Mouse (Mus musculus): ENCODE data around the gene Klhl25. TPM values are rescaled to one million over a fixed set of nuclear protein-coding genes. Genes with fewer than 3 reads are reported as not detected.
A peak's percentile ranks its signal among the peaks of the same experiment; 100 is the strongest.

Gene Klhl25
- total and polyA plus RNA-seq, 3 experiments = 11.0 to 14.2 (median 12.9) TPM

- no peaks in the 10 kb centered on the region for H3K27me3 ChIP-seq (replicated peaks)
- no peaks in the 10 kb centered on the region for H3K36me3 ChIP-seq (replicated peaks in 1 of 2; ENCODE audit: control insufficient read depth in 1 of 2, insufficient read depth in 1 of 2, low read length in 1 of 2)
- no peak overlapping the region for H3K9ac ChIP-seq (ENCODE audit: insufficient read depth, low read depth)
- no peak overlapping the region for H3K4me3 ChIP-seq (replicated peaks in 1 of 3; ENCODE audit: low read depth in 2 of 3, low read length in 2 of 3, poor library complexity in 1 of 3)
- peak; percentile 51 for DNase-seq (ENCODE audit: extremely low read depth)
- H3K79me2 ChIP-seq (replicated peaks; ENCODE audit: control insufficient read depth, extremely low read depth, insufficient read depth, poor library complexity, severe bottlenecking) = no peaks in the 10 kb centered on the region
- in situ Hi-C loops (cut with MboI; ENCODE audit: low pct_ligation_motif_present, low pct_unique_long_range_greater_than_20kb, low sequenced_read_pairs) (loop anchor here (10.0 kb wide), 1 partner anchor 758 kb away; no protein-coding TSS in a partner anchor), dilution Hi-C loops (cut with MboI; ENCODE audit: extremely low pct_ligation_motif_present, extremely low pct_unique_long_range_greater_than_20kb, low sequenced_read_pairs) (no loop called here)
- peaks cover 10 to 14% of the 10 kb centered on the region in 2 experiments for H3K4me1 ChIP-seq (ENCODE audit: control insufficient read depth in 1 of 2, insufficient read depth in 2 of 2)
- no peak for TF ChIP-seq RAD21 (IDR thresholded peaks at IDR 0.05; ENCODE audit: low read depth, low read length)
- peak; percentile 19; the same call in 1 of the 2 replicates for TF ChIP-seq ELF1 (IDR thresholded peaks at IDR 0.05; ENCODE audit: low read depth, low read length)
- H3K9me3 ChIP-seq (replicated peaks; ENCODE audit: low read length) = no peaks in the 10 kb centered on the region
- no peak overlapping the region for H3K4me2 ChIP-seq (ENCODE audit: insufficient read depth, low read depth, poor library complexity, severe bottlenecking)
- no peak overlapping the region for H3K27ac ChIP-seq (ENCODE audit: insufficient read depth, low read depth)
Measured at GRCm38 (mm10) chr7:75892737-75893136, 44.6 kb downstream of the Klhl25 start.

- peaks cover 10 to 14% of the 10 kb centered on the region in 2 experiments for H3K4me1 ChIP-seq (ENCODE audit: control insufficient read depth in 1 of 2, insufficient read depth in 2 of 2)
- no peaks in the 10 kb centered on the region for H3K36me3 ChIP-seq (replicated peaks in 1 of 2; ENCODE audit: control insufficient read depth in 1 of 2, insufficient read depth in 1 of 2, low read length in 1 of 2)
- no peak overlapping the region for H3K27ac ChIP-seq (ENCODE audit: insufficient read depth, low read depth)
- dilution Hi-C loops (cut with MboI; ENCODE audit: extremely low pct_ligation_motif_present, extremely low pct_unique_long_range_greater_than_20kb, low sequenced_read_pairs) (no loop called here), in situ Hi-C loops (cut with MboI; ENCODE audit: low pct_ligation_motif_present, low pct_unique_long_range_greater_than_20kb, low sequenced_read_pairs) (loop anchor here (10.0 kb wide), 1 partner anchor 759 kb away; no protein-coding TSS in a partner anchor)
- no peaks in the 10 kb centered on the region for H3K79me2 ChIP-seq (replicated peaks; ENCODE audit: control insufficient read depth, extremely low read depth, insufficient read depth, poor library complexity, severe bottlenecking)
- DNase-seq (ENCODE audit: extremely low read depth) = no peak
- no peaks in the 10 kb centered on the region for H3K9me3 ChIP-seq (replicated peaks; ENCODE audit: low read length)
- H3K4me3 ChIP-seq (replicated peaks in 1 of 3; ENCODE audit: low read depth in 2 of 3, low read length in 2 of 3, poor library complexity in 1 of 3) = no peak overlapping the region
- no peak overlapping the region for H3K9ac ChIP-seq (ENCODE audit: insufficient read depth, low read depth)
- H3K4me2 ChIP-seq (ENCODE audit: insufficient read depth, low read depth, poor library complexity, severe bottlenecking) = no peak overlapping the region
- H3K27me3 ChIP-seq (replicated peaks) = no peaks in the 10 kb centered on the region
- TF ChIP-seq NELFE (IDR thresholded peaks at IDR 0.05; ENCODE audit: low read depth, low read length) (no peak), IRF4 (IDR thresholded peaks at IDR 0.05; ENCODE audit: low read depth, low read length) (no peak), E2F4 (IDR thresholded peaks at IDR 0.05; ENCODE audit: insufficient replicate concordance, low read depth, low read length) (no peak), NRF1 (IDR thresholded peaks at IDR 0.05; ENCODE audit: low read depth, low read length) (no peak), GABPA (IDR thresholded peaks at IDR 0.05; ENCODE audit: insufficient replicate concordance, low read depth, low read length) (no peak), TBP (conservative IDR thresholded peaks at IDR 0.05; ENCODE audit: low read depth, low read length) (no peak), KAT2A (IDR thresholded peaks at IDR 0.05; ENCODE audit: insufficient replicate concordance, low read length) (no peak), CTCF (conservative IDR thresholded peaks at IDR 0.05 in 1 of 2, IDR thresholded peaks at IDR 0.05 in 1 of 2; ENCODE audit: low read depth in 2 of 2, low read length in 2 of 2) (no peak), POLR2A (IDR thresholded peaks at IDR 0.05; ENCODE audit: low read depth, low read length) (no peak), ZC3H11A (IDR thresholded peaks at IDR 0.05; ENCODE audit: low read depth, low read length) (no peak), JUN (IDR thresholded peaks at IDR 0.05; ENCODE audit: insufficient read depth, low read depth, low read length) (no peak), CHD1 (IDR thresholded peaks at IDR 0.05; ENCODE audit: low read depth, low read length) (no peak), ZMIZ1 (IDR thresholded peaks at IDR 0.05; ENCODE audit: low read depth, low read length) (no peak), MXI1 (IDR thresholded peaks at IDR 0.05; ENCODE audit: low read depth, low read length) (no peak), USF2 (conservative IDR thresholded peaks at IDR 0.05; ENCODE audit: low read depth, low read length) (no peak), SIN3A (IDR thresholded peaks at IDR 0.05; ENCODE audit: low read length) (no peak), RAD21 (IDR thresholded peaks at IDR 0.05; ENCODE audit: low read depth, low read length) (no peak)
Measured at GRCm38 (mm10) chr7:75893709-75894108, 45.6 kb downstream of the Klhl25 start.

All from CH12.LX (cell line).